Mouse (Mus musculus) forelimb bud, embryonic 11.5 days (tissue): ENCODE results near the gene Psmf1.

Experiments used
- DNase-seq: peaks from one replicate; pipeline ENCODE4 v3.0.0-alpha.2; 2012; ENCODE audit warnings: low read depth, low spot score

Gene Psmf1

GRCm38 (mm10) chr2:151743845-151744244 lies at the start of gene Psmf1:
Psmf1 (minus strand) TSS chr2:151744186.
- DNase-seq = no peak

GRCm38 (mm10) chr2:151791156-151791555 lies 47.2 kb upstream of the Psmf1 start:
- DNase-seq = peak; percentile 58

GRCm38 (mm10) chr2:151790169-151790568 lies 46.2 kb upstream of the Psmf1 start:
- DNase-seq = peak; percentile 83

GRCm38 (mm10) chr2:151788221-151788977 lies 44.4 kb upstream of the Psmf1 start:
- no peak for DNase-seq

GRCm38 (mm10) chr2:151783493-151783892 lies 39.5 kb upstream of the Psmf1 start:
- no peak for DNase-seq

- DNase-seq = no peak
Measured at GRCm38 (mm10) chr2:151777366-151777765, 33.4 kb upstream of the Psmf1 start.

GRCm38 (mm10) chr2:151773476-151773875 lies 29.5 kb upstream of the Psmf1 start:
- DNase-seq = no peak

GRCm38 (mm10) chr2:151772169-151772568 lies 28.2 kb upstream of the Psmf1 start:
- DNase-seq = no peak

GRCm38 (mm10) chr2:151764557-151764956 lies 20.6 kb upstream of the Psmf1 start:
- no peak for DNase-seq

- peak; percentile 57 for DNase-seq
Measured at GRCm38 (mm10) chr2:151758806-151759353, 14.9 kb upstream of the Psmf1 start.

- no peak for DNase-seq
Measured at GRCm38 (mm10) chr2:151757451-151757850, 13.5 kb upstream of the Psmf1 start.

GRCm38 (mm10) chr2:151756277-151757061 lies 12.5 kb upstream of the Psmf1 start:
- peak; percentile 51 for DNase-seq

- no peak for DNase-seq
Measured at GRCm38 (mm10) chr2:151751330-151751729, 7.3 kb upstream of the Psmf1 start.

GRCm38 (mm10) chr2:151747847-151748705 lies 4.1 kb upstream of the Psmf1 start:
- DNase-seq = peak; percentile 92

GRCm38 (mm10) chr2:151742850-151743679 lies 921 bp downstream of the Psmf1 start:
- DNase-seq = no peak

GRCm38 (mm10) chr2:151742084-151742483 lies 1.9 kb downstream of the Psmf1 start:
- no peak for DNase-seq

- peak; percentile 86 for DNase-seq
Measured at GRCm38 (mm10) chr2:151740741-151741526, 3.1 kb downstream of the Psmf1 start.

- no peak for DNase-seq
Measured at GRCm38 (mm10) chr2:151739505-151739904, 4.5 kb downstream of the Psmf1 start.

- DNase-seq = no peak
Measured at GRCm38 (mm10) chr2:151739081-151739480, 4.9 kb downstream of the Psmf1 start.

- DNase-seq = no peak
Measured at GRCm38 (mm10) chr2:151738460-151738859, 5.5 kb downstream of the Psmf1 start.
